Mouse (Mus musculus): ENCODE measurements around the gene Cyp2a22.
"Not testable (repeated sequence)": the region's sequence is repeated elsewhere in the genome, so short reads cannot be mapped to it uniquely, and the experiment has no call there.

Cyp2a22 gene

GRCm38 (mm10) chr7:26939262-26939661 lies at the start of gene Cyp2a22:
Cyp2a22 (minus strand) TSS chr7:26939384.
- no peak for DNase-seq (ENCODE audit: low spot score)

GRCm38 (mm10) chr7:26983151-26983550 lies 44.0 kb upstream of the Cyp2a22 start:
- DNase-seq (ENCODE audit: low spot score) = not testable (repeated sequence)

GRCm38 (mm10) chr7:26982551-26982950 lies 43.4 kb upstream of the Cyp2a22 start:
- no peak for DNase-seq (ENCODE audit: low spot score)

GRCm38 (mm10) chr7:26981937-26982336 lies 42.8 kb upstream of the Cyp2a22 start:
- not testable (repeated sequence) for DNase-seq (ENCODE audit: low spot score)

- DNase-seq (ENCODE audit: low spot score) = not testable (repeated sequence)
Measured at GRCm38 (mm10) chr7:26981464-26981863, 42.3 kb upstream of the Cyp2a22 start.

- DNase-seq (ENCODE audit: low spot score) = not testable (repeated sequence)
Measured at GRCm38 (mm10) chr7:26962371-26962770, 23.2 kb upstream of the Cyp2a22 start.

GRCm38 (mm10) chr7:26953306-26953705 lies 14.1 kb upstream of the Cyp2a22 start:
- not testable (repeated sequence) for DNase-seq (ENCODE audit: low spot score)

- not testable (repeated sequence) for DNase-seq (ENCODE audit: low spot score)
Measured at GRCm38 (mm10) chr7:26952671-26953070, 13.5 kb upstream of the Cyp2a22 start.

- DNase-seq (ENCODE audit: low spot score) = not testable (repeated sequence)
Measured at GRCm38 (mm10) chr7:26941320-26941925, 2.2 kb upstream of the Cyp2a22 start.

- DNase-seq (ENCODE audit: low spot score) = not testable (repeated sequence)
Measured at GRCm38 (mm10) chr7:26917114-26917513, 22.1 kb downstream of the Cyp2a22 start.
